Mouse (Mus musculus) embryonic facial prominence, embryonic 12.5 days (tissue): ENCODE data around the gene Nkx1-2. TPM values are rescaled to one million over a fixed set of nuclear protein-coding genes. Genes with fewer than 3 reads are reported as not detected.
A peak's percentile ranks its signal among the peaks of the same experiment; 100 is the strongest.

Experiments
- ATAC-seq: fragments of 200-750 bp; cut with Nextera tagmentation; 2 replicates; pipeline ENCODE4 v1.8.0; 2017; ENCODE audit not compliant: insufficient number of reproducible peaks, insufficient read depth, low FRiP score, low TSS enrichment
- H3K27ac ChIP-seq: fragments of 300-500 bp; sonication (generic); 2 replicates; pipeline ENCODE4 v1.5.1; 2016; ENCODE audit warnings: mild to moderate bottlenecking
- H3K27me3 ChIP-seq: fragments of 300-500 bp; sonication (generic); 2 replicates; pipeline ENCODE4 v1.6.1; 2016; ENCODE audit warnings: mild to moderate bottlenecking, moderate library complexity
- H3K36me3 ChIP-seq: fragments of 300-500 bp; sonication (generic); 2 replicates; pipeline ENCODE4 v1.6.1; 2016; ENCODE audit warnings: mild to moderate bottlenecking
- H3K4me1 ChIP-seq: fragments of 300-500 bp; sonication (generic); 2 replicates; pipeline ENCODE4 v1.6.1; 2016
- H3K4me2 ChIP-seq: fragments of 300-500 bp; sonication (generic); replicated peaks from 2 replicates; pipeline ENCODE4 v1.6.1; 2016; ENCODE audit warnings: mild to moderate bottlenecking, moderate library complexity
- H3K4me3 ChIP-seq: fragments of 300-500 bp; sonication (generic); 2 replicates; pipeline ENCODE4 v1.5.1; 2016; ENCODE audit warnings: mild to moderate bottlenecking
- H3K9ac ChIP-seq: fragments of 300-500 bp; sonication (generic); 2 replicates; pipeline ENCODE4 v1.6.1; 2016; ENCODE audit warnings: mild to moderate bottlenecking, moderate library complexity
- H3K9me3 ChIP-seq: fragments of 300-500 bp; sonication (generic); 2 replicates; pipeline ENCODE4 v1.6.1; 2016; ENCODE audit warnings: mild to moderate bottlenecking, moderate library complexity
- WGBS: fragments of 180-500 bp; shearing (Covaris S2); methylation state at CpG from one replicate; pipeline ENCODE4 v1.1.7; 2016; 5-methylcytosine and 5-hydroxymethylcytosine counted together
- polyA plus RNA-seq: library from polyadenylated mRNA; unstranded; fragments of >200 nt; fragmentation: Nextera tagmentation; extraction: Ambion mirVana; gene quantifications from 2 replicates; pipeline ENCODE4 v1.2.1, GENCODE M21; 2016

The Nkx1-2 gene
- polyA plus RNA-seq, 1 experiment from 2014 or later = 0.06 TPM

DNA sequence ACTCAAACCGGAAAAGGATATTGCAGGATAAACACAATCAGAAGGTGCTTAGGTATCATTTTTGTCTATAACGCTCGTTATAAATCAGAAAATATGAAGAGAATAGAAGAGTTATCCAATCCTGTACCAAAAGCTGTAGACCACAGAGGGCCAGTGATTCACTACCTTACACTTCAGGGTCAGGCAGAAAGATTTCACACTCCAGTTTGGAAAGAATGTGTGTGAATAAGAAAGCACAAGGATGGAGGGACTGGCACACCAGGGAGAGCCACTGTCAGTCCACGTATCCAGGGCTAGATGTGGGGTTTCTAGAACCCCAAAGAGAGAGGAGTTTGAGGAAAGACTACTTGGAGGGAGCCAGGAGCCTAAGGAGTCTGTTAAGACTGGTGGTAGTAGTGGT lies 22.5 kb downstream of the Nkx1-2 start:
- H3K27ac ChIP-seq = no peak overlapping the region
- WGBS = 52% methylated on average over 4 of the region's 4 CpGs
- H3K4me1 ChIP-seq = peaks cover 13% of the 10 kb centered on the region
- no peak overlapping the region for H3K9ac ChIP-seq
- no peak for ATAC-seq
- peak overlapping the region; percentile 57 for H3K4me2 ChIP-seq
- no peaks in the 10 kb centered on the region for H3K27me3 ChIP-seq
- H3K36me3 ChIP-seq = no peaks in the 10 kb centered on the region
- H3K9me3 ChIP-seq = no peaks in the 10 kb centered on the region
- no peak overlapping the region for H3K4me3 ChIP-seq

DNA sequence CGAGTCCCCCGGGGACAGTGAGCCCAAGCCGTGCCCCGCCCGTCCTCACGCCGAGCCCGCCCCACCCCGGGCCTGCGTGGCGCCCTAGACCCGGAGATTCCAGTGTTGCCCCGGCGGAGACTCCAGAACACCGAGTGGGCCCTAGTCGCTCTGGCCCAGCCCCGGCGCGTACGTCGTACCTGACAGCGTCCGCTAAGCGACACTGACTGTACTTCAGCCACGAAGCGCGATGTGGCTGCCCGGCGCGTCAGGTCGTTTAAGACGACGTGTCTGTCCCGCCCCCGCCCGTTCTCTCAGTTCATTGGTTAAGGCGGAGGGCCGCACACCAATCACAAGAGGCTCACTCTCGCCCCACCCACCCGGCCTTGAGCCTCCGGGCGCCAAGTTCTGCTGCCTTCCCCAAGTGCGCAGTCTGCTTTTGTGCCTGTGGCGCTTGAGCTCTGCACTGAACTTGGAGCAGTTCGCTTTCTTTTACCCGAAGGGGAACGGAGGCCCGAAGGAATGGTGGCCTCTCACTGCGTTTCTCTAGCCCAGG lies 23.3 kb downstream of the Nkx1-2 start, which contains the start of gene Oat:
TSS of gene Oat (minus strand) at position 283 of the 535 bp plus-strand sequence.
- H3K27ac ChIP-seq = peak within 1 kb of the TSS; percentile 88
- H3K9ac ChIP-seq = peak within 1 kb of the TSS; percentile 57
- peaks cover 20% of the 10 kb centered on the region for H3K4me1 ChIP-seq

DNA sequence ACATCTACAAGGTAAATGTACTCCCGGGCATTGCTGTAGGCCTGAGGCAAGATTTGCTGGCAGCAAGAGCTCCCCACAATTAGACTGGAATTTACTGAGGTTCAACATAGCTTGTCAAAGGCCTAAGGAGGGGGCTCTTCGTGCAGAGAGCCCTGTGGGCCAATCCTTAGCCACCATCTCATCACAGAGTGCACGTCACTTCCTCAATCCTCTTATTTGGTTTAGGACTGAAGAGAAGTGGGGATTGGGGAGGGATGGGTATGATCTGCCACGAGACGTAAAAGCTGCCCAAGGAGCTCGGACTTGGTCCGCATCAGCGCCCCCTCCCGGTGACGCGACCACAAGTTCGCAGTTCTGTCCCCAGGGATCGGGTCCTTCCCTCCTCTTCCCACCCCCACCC lies 23.8 kb downstream of the Nkx1-2 start:
- H3K9ac ChIP-seq = peak overlapping the region; percentile 57
- under 1% methylated on average over 13 of the region's 13 CpGs for WGBS
- peak; percentile 87 for ATAC-seq
- peaks cover 20% of the 10 kb centered on the region for H3K4me1 ChIP-seq
- no peaks in the 10 kb centered on the region for H3K36me3 ChIP-seq
- H3K27ac ChIP-seq = peak overlapping the region; percentile 88
- no peaks in the 10 kb centered on the region for H3K9me3 ChIP-seq
- H3K27me3 ChIP-seq = no peaks in the 10 kb centered on the region
- H3K4me2 ChIP-seq = peak overlapping the region; percentile 57
- peak overlapping the region; percentile 63 for H3K4me3 ChIP-seq

More for the DNA sequence above, 23.3 kb downstream of the Nkx1-2 start, which contains the start of gene Oat:
- no peaks in the 10 kb centered on the region for H3K36me3 ChIP-seq
- WGBS = under 1% methylated on average over 49 of the region's 49 CpGs
- peak within 1 kb of the TSS; percentile 57 for H3K4me2 ChIP-seq
- peak within 1 kb of the TSS; percentile 63 for H3K4me3 ChIP-seq
- no peaks in the 10 kb centered on the region for H3K9me3 ChIP-seq
- no peaks in the 10 kb centered on the region for H3K27me3 ChIP-seq
- ATAC-seq = peak; percentile 94

DNA sequence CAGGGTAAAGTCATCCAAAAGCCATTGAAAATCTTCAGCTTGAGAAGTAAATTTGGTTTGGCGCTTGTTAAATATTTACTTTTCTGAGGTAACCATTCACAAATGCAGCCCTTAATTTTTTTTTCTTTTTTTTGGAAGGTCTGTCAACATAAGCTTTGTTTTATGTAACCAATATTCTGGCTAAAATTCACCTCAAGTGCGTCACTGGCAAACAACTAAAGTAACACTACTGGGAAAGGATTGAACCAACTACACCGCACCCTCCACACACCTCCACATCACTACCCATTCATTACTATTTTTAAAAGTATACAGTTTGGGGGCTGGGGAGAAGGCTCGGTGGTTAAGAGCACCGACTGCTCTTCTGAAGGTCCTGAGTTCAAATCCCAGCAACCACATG lies 24.8 kb downstream of the Nkx1-2 start:
- H3K4me2 ChIP-seq = no peak overlapping the region; the same call in 1 of the 2 replicates
- 81% methylated on average over 5 of the region's 5 CpGs for WGBS

DNA sequence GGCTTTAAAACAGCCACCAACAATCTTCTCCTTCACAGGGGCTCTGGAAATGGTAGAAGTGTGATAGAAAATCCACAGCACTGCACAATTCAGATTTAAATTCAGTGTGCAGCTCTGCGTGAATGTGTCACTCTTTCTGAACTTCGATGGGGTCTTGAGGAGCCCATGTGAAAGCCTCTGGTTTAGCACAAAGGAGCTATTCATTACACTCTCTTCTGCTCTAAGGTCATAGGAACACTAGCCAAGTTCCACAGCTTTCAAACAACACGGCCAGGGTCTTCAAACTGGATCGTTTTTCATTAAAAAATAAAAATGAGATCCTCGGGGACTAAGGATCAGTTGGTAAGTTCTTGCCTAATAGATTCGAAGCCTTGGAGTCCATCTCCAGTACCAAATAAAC lies 26.2 kb downstream of the Nkx1-2 start:
- ATAC-seq = no peak
- no peak overlapping the region for H3K9ac ChIP-seq
- peaks cover 16% of the 10 kb centered on the region; the same call in 1 of the 2 replicates for H3K36me3 ChIP-seq
- 32% methylated on average over 6 of the region's 6 CpGs for WGBS
- no peaks in the 10 kb centered on the region for H3K27me3 ChIP-seq
- peaks cover 20% of the 10 kb centered on the region for H3K4me1 ChIP-seq
- H3K4me2 ChIP-seq = no peak overlapping the region
- no peak overlapping the region for H3K4me3 ChIP-seq
- H3K9me3 ChIP-seq = no peaks in the 10 kb centered on the region
- peak overlapping the region; percentile 65; the same call in 1 of the 2 replicates for H3K27ac ChIP-seq

More for the DNA sequence above, 24.8 kb downstream of the Nkx1-2 start:
- no peak overlapping the region for H3K4me3 ChIP-seq
- no peak overlapping the region for H3K27ac ChIP-seq
- H3K9me3 ChIP-seq = no peaks in the 10 kb centered on the region
- H3K27me3 ChIP-seq = no peaks in the 10 kb centered on the region
- no peak for ATAC-seq
- peaks cover 20% of the 10 kb centered on the region for H3K4me1 ChIP-seq
- H3K36me3 ChIP-seq = peaks cover 4% of the 10 kb centered on the region; the same call in 1 of the 2 replicates
- no peak overlapping the region for H3K9ac ChIP-seq

DNA sequence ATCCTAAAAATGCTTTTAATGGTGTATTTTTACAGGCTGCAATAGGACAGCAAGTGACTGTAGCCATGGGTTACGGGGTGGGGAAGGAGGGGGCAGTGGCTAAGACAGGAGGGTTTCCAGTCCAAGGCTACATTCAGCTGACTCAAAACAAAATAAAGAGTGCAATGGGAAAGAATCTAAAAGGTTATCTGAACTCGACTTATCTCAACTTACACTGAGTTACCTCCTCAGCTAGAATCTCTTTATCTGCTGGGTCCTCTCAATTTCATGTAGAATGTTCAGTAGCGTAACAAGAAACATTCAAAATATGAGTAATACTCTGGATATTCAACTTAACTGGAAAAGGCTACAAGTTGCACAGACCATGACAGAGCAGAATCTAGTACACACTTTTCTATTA lies 26.7 kb downstream of the Nkx1-2 start:
- Histone ChIP-seq H3K4me1 (peaks cover 20% of the 10 kb centered on the region), H3K9me3 (no peaks in the 10 kb centered on the region), H3K9ac (no peak overlapping the region), H3K27ac (peak overlapping the region; percentile 65; the same call in 1 of the 2 replicates), H3K27me3 (no peaks in the 10 kb centered on the region), H3K4me2 (no peak overlapping the region), H3K36me3 (peaks cover 19% of the 10 kb centered on the region; the same call in 1 of the 2 replicates), H3K4me3 (no peak overlapping the region)
- 72% methylated on average over 3 of the region's 3 CpGs for WGBS
- ATAC-seq = no peak

DNA sequence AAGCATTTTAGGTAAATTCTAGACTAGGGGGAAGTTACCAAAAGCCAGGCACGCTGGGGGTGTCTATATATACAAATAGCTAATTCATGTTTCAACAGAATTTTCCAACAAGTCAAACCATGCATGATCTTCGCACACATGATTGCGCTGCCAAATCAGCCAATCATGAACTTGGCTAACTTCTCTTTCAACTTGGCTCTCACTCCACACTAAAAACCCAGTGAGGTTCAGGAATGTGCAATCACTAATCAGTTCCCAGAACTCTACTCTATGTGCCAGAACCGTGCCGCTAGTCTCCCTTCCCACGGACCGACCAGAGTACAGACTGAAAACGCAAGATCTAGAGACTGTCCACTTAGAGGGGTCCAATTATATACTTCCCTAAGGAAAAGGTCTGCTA lies 28.0 kb downstream of the Nkx1-2 start:
- H3K4me3 ChIP-seq = no peak overlapping the region
- peaks cover 19% of the 10 kb centered on the region; the same call in 1 of the 2 replicates for H3K36me3 ChIP-seq
- H3K4me1 ChIP-seq = peaks cover 16% of the 10 kb centered on the region
- no peak overlapping the region for H3K9ac ChIP-seq
- H3K27ac ChIP-seq = no peak overlapping the region
- ATAC-seq = no peak
- 74% methylated on average over 8 of the region's 8 CpGs for WGBS
- no peaks in the 10 kb centered on the region for H3K9me3 ChIP-seq
- H3K27me3 ChIP-seq = no peaks in the 10 kb centered on the region
- H3K4me2 ChIP-seq = no peak overlapping the region

DNA sequence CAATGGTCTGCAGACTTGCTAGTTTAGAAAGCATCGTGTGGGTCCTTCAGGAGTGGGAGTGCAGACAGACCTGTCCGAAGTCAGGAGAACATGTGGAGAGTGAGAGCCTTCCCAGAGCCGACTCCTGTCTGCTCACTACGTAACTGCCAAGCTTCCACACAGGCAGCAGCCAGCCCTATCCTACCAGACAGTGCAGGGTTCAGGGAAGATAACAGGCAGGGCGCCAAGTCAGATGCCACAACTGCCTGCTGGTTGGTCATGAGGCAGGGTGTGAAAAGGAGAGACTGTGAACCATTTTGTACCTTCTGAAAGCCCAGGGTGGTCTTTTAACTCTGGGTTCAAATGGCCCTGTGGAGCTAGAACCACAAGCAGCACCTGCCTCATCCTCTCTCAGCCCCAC lies 29.4 kb downstream of the Nkx1-2 start:
- H3K4me3 ChIP-seq = no peak overlapping the region
- H3K4me2 ChIP-seq = no peak overlapping the region
- 81% methylated on average over 5 of the region's 5 CpGs for WGBS
- H3K9me3 ChIP-seq = no peaks in the 10 kb centered on the region
- no peak for ATAC-seq
- H3K4me1 ChIP-seq = peaks cover 13% of the 10 kb centered on the region; the same call in 1 of the 2 replicates
- H3K9ac ChIP-seq = no peak overlapping the region
- H3K27me3 ChIP-seq = no peaks in the 10 kb centered on the region
- peaks cover 26% of the 10 kb centered on the region for H3K36me3 ChIP-seq
- H3K27ac ChIP-seq = no peak overlapping the region

DNA sequence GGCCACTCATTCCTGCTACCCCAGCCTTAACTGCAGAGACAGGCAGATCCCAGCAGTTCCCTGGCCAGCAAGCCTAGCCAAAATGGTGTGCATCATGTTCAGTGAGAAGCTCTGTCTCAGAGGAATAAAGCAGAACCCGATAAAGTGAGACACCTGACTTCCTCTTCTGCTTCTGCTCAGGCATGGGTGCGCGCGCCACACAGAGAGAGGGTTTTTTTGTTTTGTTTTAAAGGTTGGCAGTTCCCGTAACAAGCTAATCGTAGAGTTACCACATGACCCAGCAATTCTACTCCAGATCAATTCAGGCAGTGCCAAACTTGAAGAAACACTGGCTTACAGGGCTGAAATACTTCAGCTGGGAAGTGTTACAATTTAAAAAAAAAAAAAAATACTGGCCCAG lies 30.6 kb downstream of the Nkx1-2 start:
- Histone ChIP-seq H3K36me3 (peaks cover 37% of the 10 kb centered on the region), H3K9ac (no peak overlapping the region)
- WGBS = 91% methylated on average over 6 of the region's 6 CpGs

DNA sequence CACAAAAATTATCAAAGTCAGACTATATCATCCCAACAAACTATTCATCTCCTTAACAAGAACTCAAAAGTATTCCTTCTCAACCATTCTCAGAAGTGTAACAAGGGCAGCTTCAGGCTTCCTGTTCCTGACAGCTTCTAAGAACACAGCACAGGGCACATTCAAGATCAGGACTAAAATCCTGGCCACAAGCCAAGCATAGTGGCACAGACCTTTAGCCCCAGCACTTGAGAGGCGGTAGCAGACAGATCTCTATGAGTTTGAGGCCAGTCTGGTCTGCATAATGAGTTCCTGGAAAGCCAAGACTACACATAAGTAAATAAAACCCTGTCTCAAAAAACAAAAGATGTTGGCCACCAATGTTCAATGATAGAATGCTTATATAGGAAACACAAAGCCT lies 33.6 kb downstream of the Nkx1-2 start:
- Histone ChIP-seq H3K4me2 (no peak overlapping the region), H3K27ac (no peak overlapping the region), H3K4me1 (no peaks in the 10 kb centered on the region), H3K36me3 (peaks cover 66% of the 10 kb centered on the region), H3K9ac (no peak overlapping the region), H3K4me3 (no peak overlapping the region), H3K27me3 (no peaks in the 10 kb centered on the region), H3K9me3 (no peaks in the 10 kb centered on the region)
- 66% methylated on average over 1 of the region's 1 CpGs for WGBS
- no peak for ATAC-seq

More for the DNA sequence above, 30.6 kb downstream of the Nkx1-2 start:
- H3K27me3 ChIP-seq = no peaks in the 10 kb centered on the region
- H3K4me3 ChIP-seq = no peak overlapping the region
- no peak overlapping the region for H3K4me2 ChIP-seq
- H3K27ac ChIP-seq = no peak overlapping the region
- H3K4me1 ChIP-seq = peaks cover 13% of the 10 kb centered on the region; the same call in 1 of the 2 replicates
- no peaks in the 10 kb centered on the region for H3K9me3 ChIP-seq
- no peak for ATAC-seq

DNA sequence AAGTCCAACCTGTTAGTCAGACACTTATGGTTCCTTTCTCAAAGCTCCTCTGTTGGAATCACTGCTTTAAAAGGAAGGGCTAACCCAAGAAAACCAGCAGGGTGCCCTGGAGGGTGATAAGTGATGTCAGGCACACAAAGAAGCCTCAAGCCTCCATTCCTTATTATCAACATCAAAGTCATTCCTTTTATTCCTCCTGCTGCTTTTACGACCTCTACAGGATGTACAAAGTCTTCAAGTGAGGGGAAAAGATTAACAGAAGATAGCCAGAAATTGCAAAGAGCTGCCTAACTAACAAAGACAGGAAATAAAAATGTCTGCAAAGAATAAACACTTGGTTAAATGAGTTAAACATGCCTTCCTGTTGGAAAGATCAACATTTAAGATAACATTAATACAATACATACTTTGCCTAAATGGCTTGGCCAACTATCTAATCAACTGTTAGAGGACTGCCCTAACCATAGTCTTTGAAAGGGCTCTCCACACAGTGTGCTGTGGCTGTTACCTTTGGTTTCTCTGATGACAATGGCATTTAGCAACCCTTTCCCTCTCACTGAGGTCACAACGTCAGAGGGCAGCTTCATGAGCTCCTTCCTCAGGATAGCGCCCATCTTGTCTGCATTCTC lies 40.2 kb downstream of the Nkx1-2 start:
- 66% methylated on average over 3 of the region's 3 CpGs for WGBS
- no peak for ATAC-seq
- peaks cover 56% of the 10 kb centered on the region for H3K36me3 ChIP-seq

DNA sequence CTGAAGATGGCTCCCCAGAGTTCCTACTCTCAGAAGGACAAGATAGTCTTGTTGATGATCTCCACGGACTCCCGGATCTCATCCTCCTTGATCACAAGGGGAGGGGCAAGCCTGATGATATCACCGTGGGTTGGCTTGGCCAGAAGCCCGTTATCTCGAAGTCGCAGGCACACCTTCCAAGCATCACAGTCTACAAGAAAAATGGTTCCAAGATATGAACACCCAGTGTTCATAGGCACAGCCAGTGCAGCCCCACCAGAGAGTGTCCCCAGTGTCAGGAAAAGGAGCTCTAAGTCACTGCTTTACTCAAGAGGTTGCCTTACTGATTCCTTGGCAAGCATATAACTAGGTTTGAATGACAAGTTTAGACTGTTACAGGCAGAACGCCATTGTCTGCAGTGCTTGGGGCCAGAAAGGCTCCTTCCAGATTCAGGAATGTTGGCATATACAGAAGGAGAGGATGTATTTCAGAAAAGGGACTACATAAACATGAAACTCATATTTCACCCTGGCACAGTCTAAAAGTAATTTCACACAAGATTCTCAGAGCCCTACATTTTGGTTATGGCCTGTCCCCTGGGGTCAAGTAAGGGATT lies 41.2 kb downstream of the Nkx1-2 start:
- Histone ChIP-seq H3K4me2 (no peak overlapping the region), H3K27ac (no peak overlapping the region), H3K36me3 (peaks cover 46% of the 10 kb centered on the region), H3K4me3 (no peak overlapping the region), H3K27me3 (no peaks in the 10 kb centered on the region), H3K9me3 (no peaks in the 10 kb centered on the region), H3K4me1 (no peaks in the 10 kb centered on the region), H3K9ac (no peak overlapping the region)
- WGBS = 87% methylated on average over 7 of the region's 7 CpGs
- ATAC-seq = no peak

More for the DNA sequence above, 40.2 kb downstream of the Nkx1-2 start:
- no peak overlapping the region for H3K27ac ChIP-seq
- H3K4me3 ChIP-seq = no peak overlapping the region
- no peak overlapping the region for H3K4me2 ChIP-seq
- H3K9me3 ChIP-seq = no peaks in the 10 kb centered on the region
- H3K9ac ChIP-seq = no peak overlapping the region
- H3K27me3 ChIP-seq = no peaks in the 10 kb centered on the region
- no peaks in the 10 kb centered on the region for H3K4me1 ChIP-seq
